In genomic region chr12:15809657-15810056, GRCm38 (mm10) we compare ENCODE assay signal across 14 mouse cellular contexts. TPM values are rescaled to one million over a fixed set of nuclear protein-coding genes. Genes with fewer than 3 reads are reported as not detected.
DNase-seq lines count a peak whose midpoint lies in the region; ATAC-seq and TF ChIP-seq lines count a peak whose summit lies in the region.
"Had no signal": no experiment of that assay in that cellular context is flagged by ENCODE, and none has a peak within 500 bp of the region (broad histone marks: within the 10 kb centered on the region; RNA-seq: fewer than 3 reads in every experiment).

No protein-coding gene starts in this region.

- 72% methylated on average over 7 of the region's 7 CpGs for WGBS in heart, embryonic 12.5 days
- 64% methylated on average over 7 of the region's 7 CpGs for WGBS in forebrain, postnatal 0 days

- no peaks in the 10 kb centered on the region for H3K9me3 ChIP-seq in heart, embryonic 12.5 days (replicated peaks)
- H3K9me3 ChIP-seq in forebrain, postnatal 0 days (ENCODE audit: low read length): no peaks in the 10 kb centered on the region
- H3K9me3 ChIP-seq: limb, embryonic 12.5 days; lung, embryonic 15.5 days had no signal

- intact Hi-C loops in heart, postnatal 36 days (cut with DNase I): loop anchor here (5.0 kb wide), 1 partner anchor 87 kb away; no protein-coding TSS in a partner anchor

- H3K27me3 ChIP-seq in heart, embryonic 12.5 days (replicated peaks): no peaks in the 10 kb centered on the region
- no peaks in the 10 kb centered on the region for H3K27me3 ChIP-seq in forebrain, postnatal 0 days (ENCODE audit: insufficient read depth, low read length)
- H3K27me3 ChIP-seq: limb, embryonic 12.5 days; lung, embryonic 15.5 days had no signal

- H3K4me2 ChIP-seq in heart, embryonic 12.5 days: peak overlapping the region; percentile 13; the same call in 1 of the 2 replicates
- peak overlapping the region; percentile 73 for H3K4me2 ChIP-seq in forebrain, postnatal 0 days (ENCODE audit: low read depth)
- H3K4me2 ChIP-seq: limb, embryonic 12.5 days; lung, embryonic 15.5 days had no signal

- DNase-seq in heart, postnatal 36 days: no peak
- DNase-seq in NIH3T3 (ENCODE audit: low read depth): peak; percentile 38
- DNase-seq in forebrain, postnatal 0 days: no peak
- DNase-seq in induced T-regulatory cell, adult 2 months (ENCODE audit: low read depth): peak; percentile 35
- no peak for DNase-seq in left cerebral cortex, adult 9 months (ENCODE audit: low spot score in 2 of 2)
- DNase-seq in layer of hippocampus, adult 9-10 months (ENCODE audit: low spot score): no peak
- DNase-seq in right cerebral cortex, postnatal 14 days: no peak
- DNase-seq: adrenal gland, adult 2 months; cerebellum, adult 18-20 months; kidney, postnatal 36 days; spleen, adult 18-20 months had no signal

- ATAC-seq in heart, embryonic 12.5 days (ENCODE audit: insufficient number of reproducible peaks, low FRiP score): no peak
- no peak for ATAC-seq in forebrain, postnatal 0 days

- no peak overlapping the region for H3K4me3 ChIP-seq in heart, embryonic 12.5 days
- 0 out of 2 replicates have a peak overlapping the region, but pooled peaks have one; percentile 5 for H3K4me3 ChIP-seq in forebrain, postnatal 0 days (ENCODE audit: low read depth, low read length)
- H3K4me3 ChIP-seq: limb, embryonic 12.5 days; lung, embryonic 15.5 days had no signal

- peaks cover 52% of the 10 kb centered on the region for H3K36me3 ChIP-seq in heart, embryonic 12.5 days
- peaks cover 36% of the 10 kb centered on the region for H3K36me3 ChIP-seq in forebrain, postnatal 0 days (ENCODE audit: insufficient read depth)

- no peak overlapping the region for H3K9ac ChIP-seq in heart, embryonic 12.5 days
- 0 out of 2 replicates have a peak overlapping the region, but pooled peaks have one; percentile 4 for H3K9ac ChIP-seq in forebrain, postnatal 0 days
- H3K9ac ChIP-seq: limb, embryonic 12.5 days; lung, embryonic 15.5 days had no signal

- H3K27ac ChIP-seq in heart, embryonic 12.5 days (ENCODE audit: poor library complexity, severe bottlenecking): no peak overlapping the region
- H3K27ac ChIP-seq in forebrain, postnatal 0 days (ENCODE audit: low read depth, low read length): no peak overlapping the region
- H3K27ac ChIP-seq: limb, embryonic 12.5 days; lung, embryonic 15.5 days had no signal

- no peak for TF ChIP-seq CTCF in forebrain, postnatal 0 days (IDR thresholded peaks at IDR 0.05; ENCODE audit: low read depth)

- H3K4me1 ChIP-seq in heart, embryonic 12.5 days (replicated peaks): peaks cover 56% of the 10 kb centered on the region
- peaks cover 9% of the 10 kb centered on the region for H3K4me1 ChIP-seq in forebrain, postnatal 0 days (ENCODE audit: insufficient read depth)

RNA-seq across cellular contexts. Expression of gene Trib2, which starts 7.1 kb away (rescaled TPM):
- 66.6 and 67.4 TPM in 2 replicates for polyA plus RNA-seq in heart, embryonic 12.5 days (2016; fragmentation: Nextera tagmentation; extraction: Ambion mirVana)
- total RNA-seq in heart, postnatal 36 days (2021): 10 to 100 TPM; 32.3 to 38.6 TPM
- total RNA-seq in forebrain, postnatal 0 days (2014; rRNA removed): 114 and 152 TPM in 2 replicates
- 59.0 and 82.3 TPM in 2 replicates for polyA plus RNA-seq in forebrain, postnatal 0 days (2015; fragmentation: Nextera tagmentation; extraction: Ambion mirVana)

Comparison
In these comparisons a context has a peak if more than half of its experiments do, and no peak if none do; other contexts are left out.
1. DNase-seq: peak in NIH3T3 (single experiment) and induced T-regulatory cell, adult 2 months (single experiment); none in heart, postnatal 36 days (0 of 2), forebrain, postnatal 0 days (single experiment), left cerebral cortex, adult 9 months (0 of 2), layer of hippocampus, adult 9-10 months (single experiment) and right cerebral cortex, postnatal 14 days (single experiment).